7 mouse cellular contexts compared by ENCODE assay signal in the genomic region with DNA sequence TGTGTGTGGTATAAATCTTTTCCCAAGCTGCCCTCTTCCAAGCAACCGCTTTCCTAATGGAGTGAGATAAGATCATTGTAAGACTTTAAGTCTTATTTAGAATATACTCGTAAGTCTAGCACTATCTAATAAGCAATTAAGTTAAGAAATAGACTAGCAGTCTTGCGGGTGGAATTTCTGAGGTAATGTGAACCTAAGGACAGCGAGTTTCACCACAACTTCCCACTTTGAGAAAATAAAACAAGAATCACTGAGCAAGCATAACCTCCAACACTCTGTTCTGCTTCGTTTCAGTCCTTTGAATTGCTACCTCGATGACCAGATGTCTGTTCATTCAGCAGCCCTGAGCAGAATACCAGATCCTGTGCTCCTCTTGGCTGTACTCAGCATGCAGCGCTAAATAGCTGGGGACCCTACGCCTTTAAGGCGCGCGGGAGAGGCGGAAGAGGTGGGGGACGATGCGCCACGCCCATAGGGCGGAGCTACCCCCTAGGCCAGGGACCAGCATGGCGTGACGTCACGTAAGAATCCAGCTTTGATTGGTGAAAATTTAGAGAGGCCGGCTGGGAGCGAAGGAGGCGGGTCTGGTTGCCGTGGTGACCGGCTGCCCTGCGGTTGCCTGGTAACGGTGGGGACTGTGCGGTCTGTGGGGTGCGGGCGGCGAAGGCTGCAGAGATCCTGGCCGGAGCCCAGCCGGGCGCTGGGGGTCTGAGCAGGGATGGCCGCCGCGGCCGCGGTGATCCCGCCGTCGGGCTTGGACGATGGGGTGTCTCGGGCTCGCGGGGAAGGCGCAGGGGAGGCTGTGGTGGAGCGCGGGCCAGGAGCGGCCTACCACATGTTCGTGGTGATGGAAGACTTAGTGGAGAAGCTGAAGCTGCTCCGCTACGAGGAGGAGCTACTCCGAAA. TPM values are rescaled to one million over a fixed set of nuclear protein-coding genes. Genes with fewer than 3 reads are reported as not detected.
DNase-seq lines count a peak whose midpoint lies in the region; ATAC-seq lines count a peak whose summit lies in the region.

Ift57 (plus strand) TSS at position 614 of the 906 bp plus-strand sequence.

- peak; percentile 99 for DNase-seq in adrenal gland, postnatal 14 days
- DNase-seq in embryonic facial prominence, embryonic 11.5 days (ENCODE audit: low spot score) = peak; percentile 99
- peak; percentile 98 for DNase-seq in kidney, adult 11 months
- DNase-seq in limb, embryonic 10.5 days (ENCODE audit: low spot score) = peak; percentile 98
- peak; percentile 97 for DNase-seq in spleen, adult 12 weeks (ENCODE audit: low spot score)

- H3K4me3 ChIP-seq in embryonic facial prominence, embryonic 11.5 days (ENCODE audit: low read depth, low read length) = peak within 1 kb of the TSS; percentile 78
- H3K4me3 ChIP-seq in limb, embryonic 10.5 days = peak within 1 kb of the TSS; percentile 74
- H3K4me3 ChIP-seq in midbrain, embryonic 13.5 days (replicated peaks) = peak within 1 kb of the TSS; percentile 86

- H3K36me3 ChIP-seq in embryonic facial prominence, embryonic 11.5 days (replicated peaks; ENCODE audit: control insufficient read depth, insufficient read depth, low read depth, low read length) = no peaks in the 10 kb centered on the region
- no peaks in the 10 kb centered on the region for H3K36me3 ChIP-seq in limb, embryonic 10.5 days
- H3K36me3 ChIP-seq in midbrain, embryonic 13.5 days = no peaks in the 10 kb centered on the region

- peak; percentile 100 for ATAC-seq in embryonic facial prominence, embryonic 11.5 days (replicated peaks; ENCODE audit: insufficient number of reproducible peaks, low FRiP score, low TSS enrichment, low read depth)
- peak; percentile 94 for ATAC-seq in granulocyte monocyte progenitor cell, adult 5-6 weeks (replicated peaks; ENCODE audit: poor library complexity, severe bottlenecking)
- ATAC-seq in midbrain, embryonic 13.5 days = peak; percentile 100

- peak within 1 kb of the TSS; percentile 74 for H3K9ac ChIP-seq in embryonic facial prominence, embryonic 11.5 days (replicated peaks; ENCODE audit: low read length)
- H3K9ac ChIP-seq in midbrain, embryonic 13.5 days (replicated peaks) = peak within 1 kb of the TSS; percentile 83

- H3K27ac ChIP-seq in embryonic facial prominence, embryonic 11.5 days (replicated peaks; ENCODE audit: low read depth, low read length) = no peak within 1 kb of the TSS
- peak within 1 kb of the TSS; percentile 86 for H3K27ac ChIP-seq in limb, embryonic 10.5 days
- peak within 1 kb of the TSS; percentile 82 for H3K27ac ChIP-seq in midbrain, embryonic 13.5 days

- H3K9me3 ChIP-seq in embryonic facial prominence, embryonic 11.5 days (replicated peaks; ENCODE audit: control insufficient read depth, low read length) = no peaks in the 10 kb centered on the region
- no peaks in the 10 kb centered on the region for H3K9me3 ChIP-seq in limb, embryonic 10.5 days (replicated peaks)
- no peaks in the 10 kb centered on the region for H3K9me3 ChIP-seq in midbrain, embryonic 13.5 days

- WGBS in embryonic facial prominence, embryonic 11.5 days = 3% methylated on average over 53 of the region's 53 CpGs
- 4% methylated on average over 53 of the region's 53 CpGs for WGBS in limb, embryonic 10.5 days
- 3% methylated on average over 53 of the region's 53 CpGs for WGBS in midbrain, embryonic 13.5 days

- no peaks in the 10 kb centered on the region for H3K27me3 ChIP-seq in embryonic facial prominence, embryonic 11.5 days (ENCODE audit: control insufficient read depth, insufficient read depth, low read length)
- no peaks in the 10 kb centered on the region for H3K27me3 ChIP-seq in limb, embryonic 10.5 days (ENCODE audit: low read depth, poor library complexity, severe bottlenecking)
- H3K27me3 ChIP-seq in midbrain, embryonic 13.5 days = no peaks in the 10 kb centered on the region

- no peaks in the 10 kb centered on the region for H3K4me1 ChIP-seq in embryonic facial prominence, embryonic 11.5 days (ENCODE audit: control insufficient read depth, insufficient read depth, low read length)
- H3K4me1 ChIP-seq in limb, embryonic 10.5 days = peaks cover 8% of the 10 kb centered on the region; the same call in 1 of the 2 replicates
- H3K4me1 ChIP-seq in midbrain, embryonic 13.5 days (replicated peaks) = peaks cover 34% of the 10 kb centered on the region

- peak within 1 kb of the TSS; percentile 68 for H3K4me2 ChIP-seq in embryonic facial prominence, embryonic 11.5 days (ENCODE audit: low read depth, low read length)
- H3K4me2 ChIP-seq in midbrain, embryonic 13.5 days (replicated peaks) = peak within 1 kb of the TSS; percentile 81

RNA-seq across cellular contexts. Expression of gene Ift57, which starts in this region (rescaled TPM):
- total RNA-seq in adrenal gland, postnatal 14 days (2021) = 27.2 and 30.4 TPM in 2 replicates
- polyA plus RNA-seq in embryonic facial prominence, embryonic 11.5 days (2014; fragmentation: Nextera tagmentation; extraction: Ambion mirVana) = 30.5 and 32.9 TPM in 2 replicates
- 28.8 TPM in 2 replicates for total RNA-seq in granulocyte monocyte progenitor cell, adult 5-6 weeks (2014; fragmentation: Nextera tagmentation)
- total RNA-seq in granulocyte monocyte progenitor cell, adult 5-6 weeks (2017) = 46.7 and 48.5 TPM in 2 replicates
- 20.7 and 23.1 TPM in 2 replicates for polyA plus RNA-seq in limb, embryonic 10.5 days (2016; fragmentation: Nextera tagmentation; extraction: Ambion mirVana)
- polyA plus RNA-seq in midbrain, embryonic 13.5 days (2015; fragmentation: Nextera tagmentation; extraction: Ambion mirVana) = 40.8 and 43.5 TPM in 2 replicates
